Mouse (Mus musculus) heart, postnatal 25 days (tissue): ENCODE data around the gene Eefsec. TPM values are rescaled to one million over a fixed set of nuclear protein-coding genes. Genes with fewer than 3 reads are reported as not detected.

Experiments used
- DNase-seq: peaks from one replicate; pipeline ENCODE4 v3.0.0; 2022; ENCODE audit warnings: low spot score
- intact Hi-C: fragments of 180-260 bp; cut with DNase I; formaldehyde crosslinking; loops from one replicate; pipeline ENCODE4 v1.15.1; 2025
- total RNA-seq, 2 experiments: library from RNA; stranded (reverse); gene quantifications; 2 replicates each; pipeline ENCODE4 v1.2.3; 2021

The Eefsec gene
- 1 to 10 TPM; 6.5 to 6.7 TPM for total RNA-seq

- DNase-seq = peak; percentile 47
- intact Hi-C loops = loop anchor here (1.0 kb wide), 1 partner anchor 19 kb away; the partner anchor contains the start of gene Ruvbl1
These were observed at the start of gene Eefsec for GRCm38 (mm10) chr6:88446063-88447002. Gene Eefsec (minus strand): TSS chr6:88446539.

- intact Hi-C loops = no loop called here
- no peak for DNase-seq
These were observed 47.4 kb upstream of the Eefsec start for GRCm38 (mm10) chr6:88493712-88494111.

GRCm38 (mm10) chr6:88490629-88491354, 44.5 kb upstream of the Eefsec start:
- DNase-seq = no peak
- intact Hi-C loops = no loop called here

- intact Hi-C loops = loop anchor here (5.0 kb wide), 2 partner anchors 303 to 378 kb away; no protein-coding TSS in a partner anchor
- no peak for DNase-seq
These were observed 43.5 kb upstream of the Eefsec start for GRCm38 (mm10) chr6:88489834-88490233.

- DNase-seq = no peak
- intact Hi-C loops = loop anchor here (5.0 kb wide), 2 partner anchors 302 to 377 kb away; no protein-coding TSS in a partner anchor
These were observed 42.7 kb upstream of the Eefsec start for GRCm38 (mm10) chr6:88489026-88489425.

GRCm38 (mm10) chr6:88486893-88487292, 40.6 kb upstream of the Eefsec start:
- intact Hi-C loops = loop anchor here (5.0 kb wide), 2 partner anchors 300 to 375 kb away; no protein-coding TSS in a partner anchor
- DNase-seq = no peak

GRCm38 (mm10) chr6:88485378-88485777, 39.0 kb upstream of the Eefsec start:
- intact Hi-C loops = loop anchor here (5.0 kb wide), 2 partner anchors 298 to 373 kb away; no protein-coding TSS in a partner anchor
- DNase-seq = no peak

- intact Hi-C loops = no loop called here
- DNase-seq = no peak
These were observed 37.6 kb upstream of the Eefsec start for GRCm38 (mm10) chr6:88483913-88484312.

- intact Hi-C loops = no loop called here
These were observed 36.8 kb upstream of the Eefsec start for GRCm38 (mm10) chr6:88483111-88483510.

GRCm38 (mm10) chr6:88480421-88480820, 34.1 kb upstream of the Eefsec start:
- intact Hi-C loops = no loop called here

More at GRCm38 (mm10) chr6:88483111-88483510, 36.8 kb upstream of the Eefsec start:
- DNase-seq = no peak

GRCm38 (mm10) chr6:88469878-88470277, 23.5 kb upstream of the Eefsec start:
- no peak for DNase-seq
- intact Hi-C loops = loop anchor here (5.0 kb wide), 1 partner anchor 47 kb away; the partner anchor contains the start of gene Sec61a1

More at GRCm38 (mm10) chr6:88480421-88480820, 34.1 kb upstream of the Eefsec start:
- DNase-seq = no peak

- DNase-seq = peak; percentile 85
- intact Hi-C loops = loop anchor here (1.0 to 5.0 kb wide), 2 partner anchors 19 to 52 kb away; partner anchors contain the start of genes Eefsec and Sec61a1
These were observed 19.0 kb upstream of the Eefsec start, which contains the start of gene Ruvbl1 for GRCm38 (mm10) chr6:88465181-88465920. Gene Ruvbl1 (plus strand): TSS chr6:88465409.

- intact Hi-C loops = no loop called here
- no peak for DNase-seq
These were observed 8.2 kb upstream of the Eefsec start for GRCm38 (mm10) chr6:88454545-88454944.

GRCm38 (mm10) chr6:88447454-88447853, 1.1 kb upstream of the Eefsec start:
- DNase-seq = no peak
- intact Hi-C loops = no loop called here

GRCm38 (mm10) chr6:88445661-88446060, 678 bp downstream of the Eefsec start:
- no peak for DNase-seq
- intact Hi-C loops = loop anchor here (1.0 kb wide), 1 partner anchor 20 kb away; the partner anchor contains the start of gene Ruvbl1

GRCm38 (mm10) chr6:88444076-88444750, 2.1 kb downstream of the Eefsec start:
- no peak for DNase-seq
- intact Hi-C loops = no loop called here

- intact Hi-C loops = no loop called here
- no peak for DNase-seq
These were observed 2.9 kb downstream of the Eefsec start for GRCm38 (mm10) chr6:88443446-88443845.

- intact Hi-C loops = no loop called here
- no peak for DNase-seq
These were observed 3.8 kb downstream of the Eefsec start for GRCm38 (mm10) chr6:88442551-88442950.

GRCm38 (mm10) chr6:88439056-88439455, 7.3 kb downstream of the Eefsec start:
- intact Hi-C loops = no loop called here
- DNase-seq = no peak
